Mouse (Mus musculus) adrenal gland, adult 8-10 months (tissue): ENCODE results near the gene Isyna1. TPM values are rescaled to one million over a fixed set of nuclear protein-coding genes. Genes with fewer than 3 reads are reported as not detected.

ENCODE experiments used
- DNase-seq: peaks from one replicate; pipeline ENCODE4 v3.0.0; 2022
- total RNA-seq, 4 experiments: library from RNA; stranded (reverse); gene quantifications; 2 replicates each; pipeline ENCODE4 v1.2.4; 2022

Isyna1 gene
- total RNA-seq, 4 experiments from 2014 or later, result 124 to 207 (median 158) TPM

GRCm38 (mm10) chr8:70604558-70604957 lies 10.4 kb downstream of the Isyna1 start:
- DNase-seq, result no peak

GRCm38 (mm10) chr8:70605871-70606779 lies 12.0 kb downstream of the Isyna1 start:
- no peak for DNase-seq

DNA sequence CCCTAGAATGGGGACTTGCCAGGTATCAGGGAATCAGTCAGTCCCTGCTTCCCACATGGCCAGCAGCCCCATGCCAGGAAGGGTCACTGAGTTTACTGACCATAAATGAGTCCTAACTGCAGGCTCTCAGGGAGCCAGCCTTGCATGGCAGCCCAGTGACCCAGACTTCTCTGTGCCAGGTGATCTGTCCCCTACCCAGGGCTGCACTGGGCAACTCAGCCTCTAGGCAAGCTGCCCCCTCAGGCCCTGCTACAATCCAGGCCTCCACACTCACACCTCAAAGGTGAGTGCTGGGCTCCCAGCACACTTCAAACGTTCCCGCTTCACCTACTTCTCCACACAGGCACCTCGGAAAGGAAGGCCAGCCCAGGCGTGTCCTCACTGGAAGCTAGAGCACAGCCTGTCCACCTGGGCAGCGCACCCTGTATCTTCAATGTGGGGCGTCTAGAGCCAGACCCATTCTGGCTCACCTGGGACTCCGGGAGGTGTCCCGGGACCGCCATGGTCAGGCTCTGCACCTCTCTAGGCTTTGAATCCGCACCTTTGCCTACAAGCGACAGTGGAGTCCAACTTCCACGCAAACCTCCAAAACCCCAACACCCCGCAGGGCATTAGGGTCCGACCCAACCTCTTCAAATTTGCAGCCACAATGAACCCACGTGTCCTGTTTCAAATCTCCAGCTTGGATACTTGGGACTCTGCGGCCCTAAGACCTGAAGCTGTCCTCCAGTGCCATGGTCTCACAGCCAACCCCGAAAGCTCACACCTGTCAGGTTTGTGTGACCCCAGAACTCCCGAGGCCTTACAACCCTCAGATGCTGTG lies 12.8 kb downstream of the Isyna1 start:
- no peak for DNase-seq

DNA sequence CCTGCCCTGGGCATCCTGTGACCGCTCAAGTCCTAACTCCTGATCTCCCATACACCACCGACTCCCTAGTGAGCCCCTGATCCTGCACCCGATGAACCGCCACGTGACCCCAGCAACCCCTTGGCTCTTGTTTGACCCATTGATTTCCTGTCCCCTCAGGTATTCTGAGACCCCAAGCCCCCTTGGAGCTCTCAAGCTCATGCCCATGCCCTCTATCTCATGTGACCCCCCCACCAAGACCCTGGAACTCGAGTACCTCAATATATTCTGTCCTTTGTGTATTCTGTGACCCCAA lies 13.4 kb downstream of the Isyna1 start:
- no peak for DNase-seq

GRCm38 (mm10) chr8:70607898-70608748 lies 13.9 kb downstream of the Isyna1 start:
- DNase-seq, result peak; percentile 43

DNA sequence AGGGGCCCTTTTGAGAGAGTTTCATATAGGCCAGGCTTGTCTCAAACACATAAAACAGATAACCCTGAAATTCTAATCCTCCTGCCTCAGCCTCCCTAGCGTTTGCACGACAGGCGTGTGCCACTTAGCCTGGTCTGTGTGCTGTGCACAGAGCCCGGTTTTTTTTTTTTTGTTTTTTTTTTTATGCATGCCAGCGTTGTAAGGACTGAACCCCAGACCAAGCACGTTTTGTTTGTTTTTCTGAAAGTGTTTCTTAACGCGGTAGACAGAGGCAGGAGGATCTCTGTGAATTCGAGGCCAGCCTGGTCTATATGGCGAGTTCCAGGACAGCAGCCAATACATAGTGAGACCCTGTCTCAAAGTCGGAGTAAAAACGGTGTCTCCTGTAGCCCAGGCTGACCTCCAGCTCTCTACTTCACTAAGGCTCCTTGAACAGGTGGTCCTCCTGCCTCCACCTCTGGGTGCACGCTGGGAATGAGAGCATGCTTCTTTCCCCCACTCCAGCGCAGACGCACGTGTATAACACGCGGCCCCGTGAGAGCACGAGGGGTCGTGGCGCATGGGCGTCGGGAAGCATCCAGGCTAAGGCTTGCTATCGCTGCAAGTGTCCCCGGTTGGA lies 14.7 kb downstream of the Isyna1 start, which contains the start of gene Ssbp4:
TSS of gene Ssbp4 (minus strand) at position 124 of the 619 bp plus-strand sequence.
- DNase-seq, result no peak

GRCm38 (mm10) chr8:70609368-70609848 lies 15.2 kb downstream of the Isyna1 start:
- peak; percentile 84 for DNase-seq

GRCm38 (mm10) chr8:70609849-70610795 lies 15.9 kb downstream of the Isyna1 start:
- DNase-seq, result peak; percentile 90

- DNase-seq, result no peak
These were observed 16.9 kb downstream of the Isyna1 start for GRCm38 (mm10) chr8:70610796-70611771.

- DNase-seq, result no peak
These were observed 17.7 kb downstream of the Isyna1 start for GRCm38 (mm10) chr8:70611849-70612248.

DNA sequence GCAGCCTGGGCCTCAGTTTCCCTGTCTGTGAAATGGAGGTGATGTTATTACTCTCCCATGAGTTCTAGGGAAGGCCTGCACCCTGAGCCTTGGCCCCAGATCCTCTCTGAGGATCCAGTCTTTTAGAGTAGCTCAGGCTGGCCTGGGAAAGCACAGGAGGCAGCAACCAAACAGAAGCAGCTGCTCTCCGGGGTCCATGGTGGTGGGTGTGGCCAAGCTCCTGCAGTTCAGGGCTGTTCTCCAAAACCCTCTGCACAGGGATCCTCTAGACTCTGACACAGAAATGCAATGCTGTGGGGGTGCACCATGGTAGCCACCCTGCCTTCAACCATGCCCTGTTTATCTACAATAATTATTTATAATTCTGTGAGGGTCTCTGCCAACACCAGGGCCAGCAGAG lies 19.6 kb downstream of the Isyna1 start:
- DNase-seq, result no peak

DNA sequence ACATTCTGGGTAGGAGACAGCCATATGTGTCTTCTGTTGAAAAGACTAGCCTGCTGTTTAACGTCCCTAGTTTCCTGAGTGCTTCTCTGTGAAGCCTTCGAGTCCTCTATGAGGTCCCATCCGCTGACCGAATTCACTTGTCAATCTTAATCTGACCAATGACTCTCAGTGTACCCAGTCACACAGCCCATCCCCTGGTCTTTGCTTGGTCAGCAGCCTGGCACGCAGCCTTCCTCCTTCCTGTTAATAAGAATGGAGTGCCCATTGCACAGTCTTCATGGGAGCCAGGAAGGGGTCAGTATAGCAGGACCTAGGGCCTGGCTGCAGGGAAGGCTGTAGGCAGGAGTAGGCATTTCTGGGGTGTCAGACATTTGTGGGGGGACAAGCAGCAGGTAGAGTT lies 20.3 kb downstream of the Isyna1 start:
- no peak for DNase-seq

DNA sequence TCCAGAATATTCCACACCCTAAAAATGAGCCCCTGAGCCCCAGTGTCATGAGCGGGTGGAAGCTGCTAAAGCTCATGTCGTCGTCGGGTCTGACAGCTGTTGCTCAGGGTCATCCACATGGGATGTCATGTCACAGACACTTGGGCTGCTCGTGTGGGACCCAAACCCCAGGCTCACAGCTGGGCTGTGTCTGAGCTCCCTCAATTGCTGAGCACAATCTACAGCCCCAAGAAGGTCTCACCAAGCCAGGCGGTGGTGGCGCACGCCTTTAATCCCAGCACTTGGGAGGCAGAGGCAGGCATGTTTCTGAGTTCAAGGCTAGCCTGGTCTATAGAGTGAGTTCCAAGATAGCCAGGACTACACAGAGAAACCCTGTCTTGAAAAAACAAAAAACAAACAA lies 21.1 kb downstream of the Isyna1 start:
- no peak for DNase-seq

GRCm38 (mm10) chr8:70615894-70616293 lies 21.7 kb downstream of the Isyna1 start, which contains the start of gene Lrrc25:
Gene Lrrc25, plus strand, starts transcription at chr8:70616155.
- no peak for DNase-seq

GRCm38 (mm10) chr8:70616645-70617044 lies 22.5 kb downstream of the Isyna1 start:
- no peak for DNase-seq

- DNase-seq, result no peak
These were observed 23.8 kb downstream of the Isyna1 start for GRCm38 (mm10) chr8:70617985-70618384.

GRCm38 (mm10) chr8:70618888-70619334 lies 24.7 kb downstream of the Isyna1 start:
- no peak for DNase-seq

- DNase-seq, result no peak
These were observed 28.0 kb downstream of the Isyna1 start for GRCm38 (mm10) chr8:70622220-70622619.

GRCm38 (mm10) chr8:70625104-70625503 lies 30.9 kb downstream of the Isyna1 start:
- DNase-seq, result no peak
